Mouse (Mus musculus): Measurements from ENCODE around the gene Kif1b. TPM values are rescaled to one million over a fixed set of nuclear protein-coding genes. Genes with fewer than 3 reads are reported as not detected.
"Not testable (repeated sequence)": the region's sequence is repeated elsewhere in the genome, so short reads cannot be mapped to it uniquely, and the experiment has no call there.

The Kif1b gene
- polyA plus RNA-seq, 1 experiment from 2014 or later, result 52.2 TPM

DNA sequence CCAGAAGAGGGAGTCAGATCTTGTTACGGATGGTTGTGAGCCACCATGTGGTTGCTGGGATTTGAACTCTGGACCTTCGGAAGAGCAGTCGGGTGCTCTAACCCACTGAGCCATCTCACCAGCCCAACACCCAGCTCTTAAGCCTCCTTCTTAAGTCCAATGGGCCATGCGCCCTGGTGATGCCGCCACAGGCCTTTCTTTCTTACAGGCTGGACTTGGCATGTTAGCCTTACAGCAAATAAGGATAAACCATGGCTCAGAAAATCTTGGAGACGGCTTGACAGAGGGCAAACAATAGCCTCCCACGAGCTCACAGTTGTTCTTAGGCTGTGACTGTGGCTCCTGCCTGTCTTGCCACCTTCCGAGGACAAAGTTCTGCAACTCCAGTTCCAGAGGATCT, 137.6 kb downstream of the Kif1b start:
- not testable (repeated sequence) for H3K4me2 ChIP-seq; H3K4me1 ChIP-seq (replicated peaks); H3K27me3 ChIP-seq; H3K9ac ChIP-seq (replicated peaks); H3K4me3 ChIP-seq (replicated peaks); H3K36me3 ChIP-seq; ATAC-seq (ENCODE audit: insufficient number of reproducible peaks, insufficient read depth, low FRiP score, low TSS enrichment, low read depth); H3K9me3 ChIP-seq
- 0 out of 2 replicates have a peak overlapping the region, but pooled peaks have one; percentile 12 for H3K27ac ChIP-seq
- WGBS, result 87% methylated on average over 7 of the region's 8 CpGs

- 86% methylated on average over 2 of the region's 2 CpGs for WGBS
- no peak overlapping the region for H3K9ac ChIP-seq (replicated peaks)
- H3K4me2 ChIP-seq, result peak overlapping the region; percentile 83; the same call in 1 of the 2 replicates
- H3K9me3 ChIP-seq, result no peaks in the 10 kb centered on the region
- H3K36me3 ChIP-seq, result peaks cover 20% of the 10 kb centered on the region
- H3K4me1 ChIP-seq (replicated peaks), result peaks cover 9% of the 10 kb centered on the region; the same call in 1 of the 2 replicates
- no peak overlapping the region; the same call in 1 of the 2 replicates for H3K4me3 ChIP-seq (replicated peaks)
- H3K27ac ChIP-seq, result no peak overlapping the region
- H3K27me3 ChIP-seq, result no peaks in the 10 kb centered on the region
- no peak for ATAC-seq (ENCODE audit: insufficient number of reproducible peaks, insufficient read depth, low FRiP score, low TSS enrichment, low read depth)
Observed at GRCm38 (mm10) chr4:149168016-149168415, 139.5 kb downstream of the Kif1b start.

- Histone ChIP-seq H3K27ac (peak overlapping the region; percentile 66), H3K9me3 (no peaks in the 10 kb centered on the region), H3K4me1 (replicated peaks) (peaks cover 9% of the 10 kb centered on the region; the same call in 1 of the 2 replicates), H3K36me3 (peaks cover 29% of the 10 kb centered on the region), H3K4me3 (replicated peaks) (peak overlapping the region; percentile 95), H3K27me3 (no peaks in the 10 kb centered on the region), H3K4me2 (peak overlapping the region; percentile 83), H3K9ac (replicated peaks) (peak overlapping the region; percentile 93)
- WGBS, result 2% methylated on average over 27 of the region's 27 CpGs
- ATAC-seq (ENCODE audit: insufficient number of reproducible peaks, insufficient read depth, low FRiP score, low TSS enrichment, low read depth), result peak; percentile 58
Observed at GRCm38 (mm10) chr4:149166957-149167611, 140.4 kb downstream of the Kif1b start.

DNA sequence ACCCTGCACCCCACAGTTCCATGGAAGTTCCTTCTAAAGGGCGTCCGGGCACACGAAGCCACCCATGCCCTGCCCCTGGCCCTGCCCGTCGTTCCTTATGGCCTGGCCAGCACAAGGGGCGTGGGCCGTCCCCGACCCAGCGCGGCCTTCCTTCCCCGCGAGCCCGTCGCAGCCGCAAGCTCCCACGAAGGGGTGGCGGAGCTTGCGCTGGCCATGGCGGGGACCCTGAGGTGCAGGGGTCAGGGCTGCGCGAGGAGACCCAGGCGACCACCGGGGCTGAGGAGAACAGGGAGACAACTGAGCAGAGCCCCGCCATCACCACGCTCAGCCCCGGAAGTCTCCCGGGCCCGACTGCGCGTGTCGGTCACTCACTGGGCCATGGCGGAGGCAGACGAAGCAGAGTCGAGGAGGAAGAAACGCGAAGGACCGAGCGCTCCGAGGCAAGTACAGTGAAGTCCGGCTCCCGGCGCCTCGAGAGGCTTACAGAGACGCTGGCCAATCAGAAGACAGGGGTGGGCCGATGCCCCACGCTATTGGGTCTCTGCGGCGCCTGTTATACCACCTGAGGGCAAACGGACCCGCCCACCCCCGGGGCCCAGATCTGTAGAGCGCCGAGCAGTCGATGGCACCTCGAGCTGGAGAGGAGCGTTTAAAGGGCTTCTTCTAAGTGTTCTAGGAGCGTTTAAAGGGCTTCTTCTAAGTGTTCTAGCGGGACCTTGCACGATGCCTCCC, 141.1 kb downstream of the Kif1b start, which contains the start of gene Pgd:
Gene Pgd, minus strand, starts transcription at position 557 of the 732 bp plus-strand sequence.
- no peaks in the 10 kb centered on the region for H3K27me3 ChIP-seq
- WGBS, result under 1% methylated on average over 59 of the region's 59 CpGs

GRCm38 (mm10) chr4:149164150-149164549, 143.3 kb downstream of the Kif1b start:
- no peaks in the 10 kb centered on the region for H3K27me3 ChIP-seq
- peaks cover 9% of the 10 kb centered on the region; the same call in 1 of the 2 replicates for H3K4me1 ChIP-seq (replicated peaks)
- H3K4me2 ChIP-seq, result no peak overlapping the region
- H3K9me3 ChIP-seq, result no peaks in the 10 kb centered on the region
- peaks cover 59% of the 10 kb centered on the region for H3K36me3 ChIP-seq
- H3K27ac ChIP-seq, result no peak overlapping the region
- no peak overlapping the region for H3K9ac ChIP-seq (replicated peaks)
- ATAC-seq (ENCODE audit: insufficient number of reproducible peaks, insufficient read depth, low FRiP score, low TSS enrichment, low read depth), result no peak
- no peak overlapping the region for H3K4me3 ChIP-seq (replicated peaks)
- 62% methylated on average over 5 of the region's 5 CpGs for WGBS

More for the DNA sequence above, 141.1 kb downstream of the Kif1b start, which contains the start of gene Pgd:
- no peaks in the 10 kb centered on the region for H3K9me3 ChIP-seq
- peaks cover 37% of the 10 kb centered on the region for H3K36me3 ChIP-seq
- ATAC-seq (ENCODE audit: insufficient number of reproducible peaks, insufficient read depth, low FRiP score, low TSS enrichment, low read depth), result peak; percentile 98
- peak within 1 kb of the TSS; percentile 92 for H3K27ac ChIP-seq
- peaks cover 9% of the 10 kb centered on the region; the same call in 1 of the 2 replicates for H3K4me1 ChIP-seq (replicated peaks)
- H3K4me2 ChIP-seq, result peak within 1 kb of the TSS; percentile 83
- H3K4me3 ChIP-seq (replicated peaks), result peak within 1 kb of the TSS; percentile 95
- H3K9ac ChIP-seq (replicated peaks), result peak within 1 kb of the TSS; percentile 93

DNA sequence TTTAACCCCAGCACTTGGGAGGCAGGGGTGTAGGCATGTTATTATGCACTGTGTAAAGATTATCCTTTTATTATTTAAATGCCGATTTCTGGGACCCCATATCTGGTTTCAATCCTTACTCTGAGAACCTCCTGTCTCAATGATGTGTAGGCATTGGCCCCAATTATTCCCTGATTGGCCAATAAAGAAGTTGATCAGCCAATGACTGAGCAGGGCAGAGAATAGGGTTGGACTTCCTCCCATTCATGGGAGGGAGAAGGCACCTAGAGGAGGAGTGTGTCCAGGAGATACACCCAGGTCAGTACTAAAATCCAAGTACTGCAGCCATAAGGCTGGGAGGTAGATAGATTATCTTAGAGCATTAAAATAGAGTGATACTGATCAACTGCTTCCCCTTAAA, 144.3 kb downstream of the Kif1b start:
- H3K4me3 ChIP-seq (replicated peaks), result no peak overlapping the region
- WGBS, result 64% methylated on average over 1 of the region's 1 CpGs
- H3K36me3 ChIP-seq, result peaks cover 68% of the 10 kb centered on the region
- no peaks in the 10 kb centered on the region for H3K27me3 ChIP-seq
- H3K9ac ChIP-seq (replicated peaks), result no peak overlapping the region
- H3K27ac ChIP-seq, result no peak overlapping the region
- no peaks in the 10 kb centered on the region for H3K9me3 ChIP-seq
- H3K4me2 ChIP-seq, result no peak overlapping the region
- H3K4me1 ChIP-seq (replicated peaks), result peaks cover 9% of the 10 kb centered on the region; the same call in 1 of the 2 replicates
- no peak for ATAC-seq (ENCODE audit: insufficient number of reproducible peaks, insufficient read depth, low FRiP score, low TSS enrichment, low read depth)

GRCm38 (mm10) chr4:149161166-149161565, 146.3 kb downstream of the Kif1b start:
- H3K36me3 ChIP-seq, result peaks cover 89% of the 10 kb centered on the region
- no peak overlapping the region for H3K9ac ChIP-seq (replicated peaks)
- ATAC-seq (ENCODE audit: insufficient number of reproducible peaks, insufficient read depth, low FRiP score, low TSS enrichment, low read depth), result no peak
- 92% methylated on average over 6 of the region's 6 CpGs for WGBS
- H3K9me3 ChIP-seq, result no peaks in the 10 kb centered on the region
- peaks cover 9% of the 10 kb centered on the region; the same call in 1 of the 2 replicates for H3K4me1 ChIP-seq (replicated peaks)
- H3K27ac ChIP-seq, result no peak overlapping the region
- H3K4me2 ChIP-seq, result no peak overlapping the region
- H3K27me3 ChIP-seq, result no peaks in the 10 kb centered on the region
- H3K4me3 ChIP-seq (replicated peaks), result no peak overlapping the region

GRCm38 (mm10) chr4:149159891-149160290, 147.6 kb downstream of the Kif1b start:
- 90% methylated on average over 13 of the region's 13 CpGs for WGBS
- Histone ChIP-seq H3K4me3 (replicated peaks) (no peak overlapping the region), H3K9ac (replicated peaks) (no peak overlapping the region), H3K27me3 (no peaks in the 10 kb centered on the region), H3K36me3 (peaks cover 99% of the 10 kb centered on the region), H3K27ac (no peak overlapping the region), H3K4me1 (replicated peaks) (no peaks in the 10 kb centered on the region), H3K9me3 (no peaks in the 10 kb centered on the region), H3K4me2 (no peak overlapping the region)
- no peak for ATAC-seq (ENCODE audit: insufficient number of reproducible peaks, insufficient read depth, low FRiP score, low TSS enrichment, low read depth)

- no peak overlapping the region for H3K4me2 ChIP-seq
- no peaks in the 10 kb centered on the region for H3K4me1 ChIP-seq (replicated peaks)
- no peaks in the 10 kb centered on the region for H3K27me3 ChIP-seq
- no peak overlapping the region for H3K9ac ChIP-seq (replicated peaks)
- no peak overlapping the region for H3K27ac ChIP-seq
- peaks cover 99% of the 10 kb centered on the region for H3K36me3 ChIP-seq
- no peak for ATAC-seq (ENCODE audit: insufficient number of reproducible peaks, insufficient read depth, low FRiP score, low TSS enrichment, low read depth)
- no peak overlapping the region for H3K4me3 ChIP-seq (replicated peaks)
- WGBS, result 86% methylated on average over 2 of the region's 2 CpGs
- H3K9me3 ChIP-seq, result no peaks in the 10 kb centered on the region
Observed at GRCm38 (mm10) chr4:149159203-149159602, 148.3 kb downstream of the Kif1b start.

- Histone ChIP-seq H3K9ac (replicated peaks) (no peak overlapping the region), H3K4me1 (replicated peaks) (no peaks in the 10 kb centered on the region), H3K36me3 (peaks cover 100% of the 10 kb centered on the region), H3K9me3 (no peaks in the 10 kb centered on the region), H3K4me2 (no peak overlapping the region), H3K27ac (no peak overlapping the region), H3K27me3 (no peaks in the 10 kb centered on the region), H3K4me3 (replicated peaks) (no peak overlapping the region)
- 90% methylated on average over 8 of the region's 8 CpGs for WGBS
- no peak for ATAC-seq (ENCODE audit: insufficient number of reproducible peaks, insufficient read depth, low FRiP score, low TSS enrichment, low read depth)
Observed at GRCm38 (mm10) chr4:149157415-149157973, 150.0 kb downstream of the Kif1b start.

DNA sequence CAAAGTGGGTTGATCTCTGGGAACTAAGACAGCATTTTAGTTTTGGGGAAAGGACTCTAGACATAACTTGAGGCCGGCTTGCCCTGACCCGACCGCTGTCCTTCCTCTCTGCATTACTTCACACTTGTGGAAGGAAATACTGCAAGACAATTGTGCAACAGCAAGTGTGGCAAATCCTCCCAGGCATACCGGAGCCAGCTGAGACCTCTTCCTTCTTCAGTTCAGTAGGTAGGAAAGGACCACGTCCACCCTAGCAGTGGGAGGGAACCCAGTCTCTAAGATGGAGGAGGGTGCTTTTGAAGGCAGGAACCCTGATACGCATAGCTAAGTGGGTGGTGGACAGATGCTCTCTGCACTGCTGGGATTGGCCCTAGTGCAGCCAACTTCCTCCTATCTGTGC, 151.8 kb downstream of the Kif1b start:
- H3K9ac ChIP-seq (replicated peaks), result no peak overlapping the region
- H3K36me3 ChIP-seq, result peaks cover 100% of the 10 kb centered on the region
- H3K4me3 ChIP-seq (replicated peaks), result no peak overlapping the region
- H3K27me3 ChIP-seq, result no peaks in the 10 kb centered on the region
- H3K4me1 ChIP-seq (replicated peaks), result no peaks in the 10 kb centered on the region
- no peak overlapping the region for H3K4me2 ChIP-seq
- H3K9me3 ChIP-seq, result no peaks in the 10 kb centered on the region
- 94% methylated on average over 6 of the region's 6 CpGs for WGBS
- no peak for ATAC-seq (ENCODE audit: insufficient number of reproducible peaks, insufficient read depth, low FRiP score, low TSS enrichment, low read depth)
- no peak overlapping the region for H3K27ac ChIP-seq
